Mouse (Mus musculus) stomach, postnatal 0 days (tissue): ENCODE results near the gene Mtus2.

Source experiments
- CTCF ChIP-seq: IDR thresholded peaks from 2 replicates; pipeline ENCODE4 v1.5.1; 2016; ENCODE audit warnings: antibody characterized with exemption, low read depth, mild to moderate bottlenecking, moderate library complexity
- EP300 ChIP-seq: optimal IDR thresholded peaks from 2 replicates; pipeline ENCODE3; 2016; ENCODE audit warnings: antibody characterized with exemption

DNA sequence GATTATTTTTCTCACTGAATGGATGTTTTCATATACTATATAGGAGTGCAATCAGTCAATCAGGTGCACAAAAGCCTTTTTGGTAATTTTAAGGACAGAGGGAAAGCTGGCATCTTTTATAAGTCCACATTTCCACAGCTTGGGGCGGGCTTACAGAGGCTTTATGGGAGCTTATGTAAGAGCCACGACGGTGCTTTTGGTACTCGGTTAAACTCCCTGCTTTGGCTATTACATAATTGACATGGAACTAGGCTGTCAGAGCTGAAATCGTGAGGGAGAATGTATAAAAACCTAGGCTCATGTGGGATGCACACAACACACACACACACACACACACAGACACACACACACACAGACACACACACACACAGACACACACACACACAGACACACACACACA, 2.0 kb downstream of the Mtus2 start:
- TF ChIP-seq EP300 (no peak), CTCF (no peak)
